Mouse (Mus musculus) 3134 (cell line): ENCODE results near the gene Serpinb9c.
"Not testable (repeated sequence)": the region's sequence is repeated elsewhere in the genome, so short reads cannot be mapped to it uniquely, and the experiment has no call there.

ENCODE experiments used
- DNase-seq: peaks from one replicate; pipeline ENCODE4 v3.0.0-alpha.2; 2011; ENCODE audit warnings: low spot score; ENCODE audit not compliant: insufficient read length; ENCODE audit errors: extremely low read depth

Serpinb9c gene

GRCm38 (mm10) chr13:33159642-33160041 lies at the start of gene Serpinb9c:
Serpinb9c (minus strand) TSS chr13:33159742.
- DNase-seq: no peak

DNA sequence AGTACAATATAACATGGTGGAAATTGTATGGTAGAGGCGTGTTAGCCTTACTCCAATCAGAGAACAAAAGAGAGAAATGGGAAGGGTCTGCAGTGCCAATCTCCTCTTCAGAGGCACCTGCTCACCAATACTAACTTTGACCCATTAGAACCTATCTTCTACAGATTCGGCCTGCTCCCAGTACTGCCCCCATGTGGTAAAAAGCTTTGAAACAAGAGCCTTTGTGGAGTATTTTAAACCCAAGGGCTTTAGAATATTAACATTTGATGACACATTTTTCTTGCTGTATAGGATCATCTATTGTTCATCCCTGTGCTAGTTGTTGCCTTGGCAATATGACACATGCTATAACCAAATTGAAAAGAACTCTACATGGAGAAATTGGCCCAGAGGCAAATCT lies 40.2 kb upstream of the Serpinb9c start:
- DNase-seq: no peak

DNA sequence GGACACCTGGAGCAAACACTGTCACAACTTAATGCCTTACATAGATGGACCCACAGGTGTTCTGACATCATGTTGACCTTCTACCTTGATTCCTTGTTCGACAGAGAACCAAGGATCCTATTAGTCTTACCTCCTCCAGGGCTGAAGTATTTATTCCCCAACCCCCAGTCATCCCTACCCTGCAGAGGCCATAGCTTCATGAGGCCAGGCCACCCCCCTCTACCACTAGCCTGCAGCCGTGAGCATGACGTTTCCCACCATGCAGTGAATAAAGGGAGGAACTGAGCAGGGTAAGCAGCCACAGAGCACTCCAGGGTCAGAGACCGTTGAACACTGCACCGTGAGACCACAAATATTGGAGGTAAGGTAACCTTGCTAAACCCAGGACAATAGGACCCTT lies 33.1 kb upstream of the Serpinb9c start, which contains the start of gene Serpinb9d:
TSS of gene Serpinb9d (plus strand) at position 301 of the 400 bp plus-strand sequence.
- DNase-seq: no peak

DNA sequence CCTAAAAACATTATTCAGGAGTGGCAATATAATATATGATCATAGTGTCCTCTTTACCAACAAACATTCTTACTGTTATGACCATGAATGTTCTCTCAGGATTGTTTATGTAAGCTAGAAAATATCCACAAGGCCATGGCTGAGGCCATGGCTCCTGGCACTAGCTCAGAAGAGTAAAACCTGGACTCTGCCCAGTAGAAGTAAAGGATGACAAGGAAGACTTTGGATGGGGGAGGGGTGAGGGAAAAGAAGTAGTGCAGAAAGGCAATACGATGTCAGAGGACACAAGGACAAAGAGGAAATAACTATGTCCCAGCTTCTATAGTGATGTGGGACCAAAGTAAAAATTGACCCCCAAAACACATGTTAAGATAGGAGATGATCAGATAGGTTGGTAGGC lies 30.9 kb upstream of the Serpinb9c start:
- not testable (repeated sequence) for DNase-seq

DNA sequence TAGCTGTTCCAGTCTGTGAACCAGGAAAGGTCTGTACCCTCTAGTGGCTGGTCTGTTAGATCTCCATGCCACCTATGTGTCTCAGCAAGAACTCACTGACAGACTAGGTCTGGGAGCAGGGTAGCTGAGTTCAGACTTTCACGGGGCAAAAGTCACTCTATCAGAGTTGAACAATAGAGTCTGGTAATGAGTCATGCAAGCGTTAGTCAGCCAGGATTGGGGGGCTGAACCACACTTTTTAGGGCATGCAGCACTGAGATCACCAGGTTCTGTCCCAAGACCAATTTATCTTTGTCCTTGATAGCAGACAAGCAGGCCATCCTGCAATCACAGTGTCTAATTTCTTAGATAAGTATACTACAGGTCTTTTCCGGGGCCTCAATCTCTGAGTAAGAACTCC lies 18.1 kb downstream of the Serpinb9c start:
- DNase-seq: no peak

DNA sequence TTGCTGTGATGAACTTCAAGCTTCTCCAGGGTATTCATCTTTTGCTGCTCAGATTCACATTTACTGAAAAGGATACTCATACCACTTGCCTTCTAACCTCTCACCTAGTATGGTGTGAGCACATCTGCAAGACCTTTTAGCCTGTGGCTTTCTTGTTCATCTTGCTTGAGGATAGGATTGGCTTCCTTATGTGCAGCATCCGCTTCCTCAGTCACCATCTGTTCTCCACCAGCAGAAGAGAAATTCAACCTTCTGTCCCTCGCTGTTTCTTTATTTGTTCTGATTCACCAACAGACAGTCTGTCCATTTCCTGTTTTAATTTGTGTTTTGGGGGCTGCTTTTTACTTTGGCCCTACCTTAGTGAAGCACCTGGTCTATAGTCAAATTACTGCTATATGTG lies 21.8 kb downstream of the Serpinb9c start:
- DNase-seq: no peak

GRCm38 (mm10) chr13:33113054-33113453 lies 46.5 kb downstream of the Serpinb9c start:
- DNase-seq: no peak

DNA sequence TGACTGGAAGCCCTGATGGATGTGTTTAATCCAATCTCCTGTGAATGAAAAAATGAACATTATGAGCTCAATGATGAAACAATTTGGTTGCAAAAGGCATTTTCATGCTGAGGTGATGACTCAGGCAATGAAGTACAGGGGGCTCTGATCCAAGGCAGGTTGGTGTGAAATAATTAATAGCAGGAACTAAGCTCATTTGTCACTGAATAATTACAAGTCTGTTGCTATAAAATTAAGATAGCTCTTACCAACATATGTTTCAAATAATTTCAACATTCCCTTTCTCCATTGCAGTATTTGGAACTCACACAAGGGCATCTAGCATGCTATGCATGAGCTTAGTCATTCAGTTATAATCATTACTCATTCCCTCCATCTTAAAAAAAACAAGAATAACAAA lies 53.9 kb downstream of the Serpinb9c start:
- DNase-seq: peak; percentile 24
